Comparison of ENCODE assay signal across 24 mouse cellular contexts in the genomic region with DNA sequence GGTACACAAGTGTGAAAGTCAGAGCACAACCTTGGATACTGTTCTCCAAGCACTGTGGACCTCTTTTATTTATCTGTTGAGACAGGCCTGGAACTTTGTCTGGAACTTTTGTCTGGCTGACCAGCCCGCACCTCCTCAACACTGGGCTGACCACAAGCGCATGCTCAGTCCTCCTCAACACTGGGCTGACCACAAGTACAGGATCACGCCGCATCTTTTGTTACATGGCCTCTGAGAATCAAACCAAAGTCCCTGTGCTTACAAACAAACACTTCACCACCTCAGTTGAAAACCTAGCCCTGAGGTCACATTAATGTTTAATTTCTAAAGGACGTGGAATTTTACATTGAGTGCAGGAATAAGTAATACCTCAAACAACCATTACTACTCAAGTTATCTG.
DNase-seq lines count a peak whose midpoint lies in the region; ATAC-seq lines count a peak whose summit lies in the region.
"Had no signal": no experiment of that assay in that cellular context is flagged by ENCODE, and none has a peak within 500 bp of the region (broad histone marks: within the 10 kb centered on the region; RNA-seq: fewer than 3 reads in every experiment).

No protein-coding gene starts in this region.

- no peaks in the 10 kb centered on the region for H3K27me3 ChIP-seq in kidney, embryonic 16.5 days (ENCODE audit: insufficient read depth, low read length)
- H3K27me3 ChIP-seq in kidney, embryonic 15.5 days, result no peaks in the 10 kb centered on the region
- H3K27me3 ChIP-seq: CH12.LX; embryonic facial prominence, embryonic 12.5 days; forebrain, embryonic 13.5 days; Patski had no signal

- ATAC-seq in kidney, embryonic 16.5 days (ENCODE audit: low FRiP score, low TSS enrichment), result no peak
- no peak for ATAC-seq in kidney, embryonic 15.5 days (replicated peaks; ENCODE audit: low FRiP score)
- ATAC-seq: activated CD4-positive, CD25-positive, alpha-beta regulatory T cell, adult 4 months; CD4-positive, CD25-positive, alpha-beta regulatory T cell, adult 4 months; forebrain, embryonic 13.5 days; Patski had no signal

- no peak overlapping the region for H3K27ac ChIP-seq in kidney, embryonic 16.5 days (ENCODE audit: low read length)
- H3K27ac ChIP-seq in kidney, embryonic 15.5 days, result no peak overlapping the region
- H3K27ac ChIP-seq: embryonic facial prominence, embryonic 10.5 days; embryonic facial prominence, embryonic 12.5 days; forebrain, embryonic 13.5 days had no signal

- H3K4me3 ChIP-seq in kidney, embryonic 16.5 days (ENCODE audit: low read length), result no peak overlapping the region
- H3K4me3 ChIP-seq in kidney, embryonic 15.5 days (replicated peaks), result no peak overlapping the region
- H3K4me3 ChIP-seq: embryonic facial prominence, embryonic 10.5 days; embryonic facial prominence, embryonic 12.5 days; forebrain, embryonic 13.5 days had no signal

- 83% methylated on average over 5 of the region's 5 CpGs for WGBS in kidney, embryonic 16.5 days
- 85% methylated on average over 5 of the region's 5 CpGs for WGBS in kidney, embryonic 15.5 days

- DNase-seq in kidney, adult 11 months, result peak; percentile 23
- peak; percentile 15 to 31 for DNase-seq in kidney, adult 8-10 months
- peak; percentile 24 for DNase-seq in kidney, postnatal 14 days
- DNase-seq in kidney, adult 18-20 months, result no peak
- DNase-seq in kidney, postnatal 36 days, result peak; percentile 29 to 50
- DNase-seq: adrenal gland, adult 8-10 months; adrenal gland, postnatal 14 days; adrenal gland, postnatal 36 days; B cell, adult 2 months; cerebellum, adult 11-12 months; cerebellum, adult 2 months; cerebellum, adult 9-10 months; cerebellum, postnatal 10 days; cerebellum, postnatal 25 days had no signal

- H3K36me3 ChIP-seq in kidney, embryonic 16.5 days (ENCODE audit: insufficient read depth, low read length), result no peaks in the 10 kb centered on the region
- H3K36me3 ChIP-seq in kidney, embryonic 15.5 days, result no peaks in the 10 kb centered on the region
- H3K36me3 ChIP-seq: embryonic facial prominence, embryonic 10.5 days; embryonic facial prominence, embryonic 12.5 days; G1E had no signal

- H3K4me1 ChIP-seq in kidney, embryonic 16.5 days (ENCODE audit: insufficient read depth, low read length), result no peaks in the 10 kb centered on the region
- no peaks in the 10 kb centered on the region for H3K4me1 ChIP-seq in kidney, embryonic 15.5 days
- H3K4me1 ChIP-seq: embryonic facial prominence, embryonic 10.5 days; embryonic facial prominence, embryonic 12.5 days had no signal

- H3K9me3 ChIP-seq in kidney, embryonic 16.5 days (ENCODE audit: low read length), result no peaks in the 10 kb centered on the region
- no peaks in the 10 kb centered on the region for H3K9me3 ChIP-seq in kidney, embryonic 15.5 days (replicated peaks)
- H3K9me3 ChIP-seq: embryonic facial prominence, embryonic 12.5 days; forebrain, embryonic 13.5 days had no signal

- no peak overlapping the region for H3K9ac ChIP-seq in kidney, embryonic 16.5 days (replicated peaks; ENCODE audit: low read length)
- H3K9ac ChIP-seq in kidney, embryonic 15.5 days, result no peak overlapping the region
- H3K9ac ChIP-seq: embryonic facial prominence, embryonic 12.5 days; forebrain, embryonic 13.5 days had no signal

- H3K4me2 ChIP-seq in kidney, embryonic 16.5 days (replicated peaks; ENCODE audit: low read depth, low read length), result no peak overlapping the region
- no peak overlapping the region for H3K4me2 ChIP-seq in kidney, embryonic 15.5 days
- H3K4me2 ChIP-seq: embryonic facial prominence, embryonic 12.5 days; forebrain, embryonic 13.5 days had no signal
